Mouse (Mus musculus): Measurements from ENCODE around the gene Nccrp1.
"Not testable (repeated sequence)": the region's sequence is repeated elsewhere in the genome, so short reads cannot be mapped to it uniquely, and the experiment has no call there.

Gene Nccrp1

GRCm38 (mm10) chr7:28570291-28570981 lies 23.4 kb upstream of the Nccrp1 start:
- peak; percentile 66 for DNase-seq (ENCODE audit: low spot score)

GRCm38 (mm10) chr7:28568253-28568652 lies 21.2 kb upstream of the Nccrp1 start:
- DNase-seq (ENCODE audit: low spot score): peak; percentile 73

- no peak for DNase-seq (ENCODE audit: low spot score)
Observed at GRCm38 (mm10) chr7:28567539-28567938, 20.5 kb upstream of the Nccrp1 start.

- DNase-seq (ENCODE audit: low spot score): no peak
Observed at GRCm38 (mm10) chr7:28565407-28565806, 18.4 kb upstream of the Nccrp1 start.

GRCm38 (mm10) chr7:28562951-28563350 lies 15.9 kb upstream of the Nccrp1 start:
- no peak for DNase-seq (ENCODE audit: low spot score)

- no peak for DNase-seq (ENCODE audit: low spot score)
Observed at GRCm38 (mm10) chr7:28562371-28562770, 15.3 kb upstream of the Nccrp1 start.

GRCm38 (mm10) chr7:28561967-28562366 lies 14.9 kb upstream of the Nccrp1 start:
- DNase-seq (ENCODE audit: low spot score): no peak

GRCm38 (mm10) chr7:28560856-28561255 lies 13.8 kb upstream of the Nccrp1 start:
- DNase-seq (ENCODE audit: low spot score): no peak

GRCm38 (mm10) chr7:28558486-28558885 lies 11.4 kb upstream of the Nccrp1 start:
- peak; percentile 68 for DNase-seq (ENCODE audit: low spot score)

- no peak for DNase-seq (ENCODE audit: low spot score)
Observed at GRCm38 (mm10) chr7:28557708-28558107, 10.7 kb upstream of the Nccrp1 start.

- no peak for DNase-seq (ENCODE audit: low spot score)
Observed at GRCm38 (mm10) chr7:28557069-28557468, 10.0 kb upstream of the Nccrp1 start.

GRCm38 (mm10) chr7:28555939-28556535 lies 9.0 kb upstream of the Nccrp1 start:
- no peak for DNase-seq (ENCODE audit: low spot score)

GRCm38 (mm10) chr7:28553076-28553475 lies 6.0 kb upstream of the Nccrp1 start:
- no peak for DNase-seq (ENCODE audit: low spot score)

- DNase-seq (ENCODE audit: low spot score): no peak
Observed at GRCm38 (mm10) chr7:28547628-28548027, 574 bp upstream of the Nccrp1 start.

- DNase-seq (ENCODE audit: low spot score): no peak
Observed at GRCm38 (mm10) chr7:28546649-28547048, 405 bp downstream of the Nccrp1 start.

- DNase-seq (ENCODE audit: low spot score): no peak
Observed at GRCm38 (mm10) chr7:28545891-28546210, 1.2 kb downstream of the Nccrp1 start.

GRCm38 (mm10) chr7:28545048-28545890 lies 1.8 kb downstream of the Nccrp1 start:
- no peak for DNase-seq (ENCODE audit: low spot score)

- DNase-seq (ENCODE audit: low spot score): no peak
Observed at GRCm38 (mm10) chr7:28544051-28544601, 2.9 kb downstream of the Nccrp1 start.

- DNase-seq (ENCODE audit: low spot score): no peak
Observed at GRCm38 (mm10) chr7:28540526-28540925, 6.5 kb downstream of the Nccrp1 start, which contains the start of gene Sycn. TSS of gene Sycn (plus strand) at chr7:28540885.

GRCm38 (mm10) chr7:28538886-28539285 lies 8.2 kb downstream of the Nccrp1 start:
- not testable (repeated sequence) for DNase-seq (ENCODE audit: low spot score)

- no peak for DNase-seq (ENCODE audit: low spot score)
Observed at GRCm38 (mm10) chr7:28532005-28532404, 15.0 kb downstream of the Nccrp1 start.

GRCm38 (mm10) chr7:28527922-28528719 lies 18.9 kb downstream of the Nccrp1 start:
- DNase-seq (ENCODE audit: low spot score): peak; percentile 91
